8 mouse cellular contexts compared by ENCODE assay signal in genomic region chr2:117122701-117123337, GRCm38 (mm10). TPM values are rescaled to one million over a fixed set of nuclear protein-coding genes. Genes with fewer than 3 reads are reported as not detected.
DNase-seq lines count a peak whose midpoint lies in the region; ATAC-seq and TF ChIP-seq lines count a peak whose summit lies in the region.

No protein-coding gene starts in this region.

- ATAC-seq in inflammation-experienced regulatory T-cells, adult 6 months: peak; percentile 66
- no peak for ATAC-seq in limb, embryonic 11.5 days (ENCODE audit: insufficient number of reproducible peaks, low FRiP score, low TSS enrichment, low read depth)
- peak; percentile 41 for ATAC-seq in midbrain, embryonic 12.5 days (ENCODE audit: low FRiP score, low read depth)

- H3K9me3 ChIP-seq in limb, embryonic 11.5 days (ENCODE audit: control insufficient read depth, low read length): no peaks in the 10 kb centered on the region
- H3K9me3 ChIP-seq in midbrain, embryonic 12.5 days: no peaks in the 10 kb centered on the region

- no peak for TF ChIP-seq CTCF in spleen, adult 2 months (IDR thresholded peaks at IDR 0.05; ENCODE audit: extremely low read depth, insufficient read depth, insufficient read length, insufficient replicate concordance)

- peak; percentile 30 for DNase-seq in urinary bladder, postnatal 14 days (ENCODE audit: low spot score)
- no peak for DNase-seq in urinary bladder, postnatal 10 days (ENCODE audit: low spot score)
- peak; percentile 83 for DNase-seq in cerebellum, adult 9-10 months
- peak; percentile 57 for DNase-seq in forelimb bud, embryonic 11.5 days (ENCODE audit: low read depth, low spot score)
- peak; percentile 55 for DNase-seq in limb, embryonic 11.5 days (ENCODE audit: low spot score)
- peak; percentile 54 to 57 for DNase-seq in spleen, adult 2 months (ENCODE audit: low read depth in 1 of 2, low spot score in 2 of 2)

- no peaks in the 10 kb centered on the region for H3K27me3 ChIP-seq in limb, embryonic 11.5 days (ENCODE audit: control insufficient read depth, insufficient read depth, low read length)
- 0 out of 2 replicates have a peak, but pooled peaks cover 7% of the 10 kb centered on the region for H3K27me3 ChIP-seq in midbrain, embryonic 12.5 days
- H3K27me3 ChIP-seq in spleen, adult 2 months (ENCODE audit: control insufficient read depth, insufficient read depth, low read length): peaks cover 2% of the 10 kb centered on the region; the same call in 1 of the 2 replicates

- no peak for TF ChIP-seq POLR2A in spleen, adult 2 months (IDR thresholded peaks at IDR 0.05; ENCODE audit: low read depth, low read length)

- H3K27ac ChIP-seq in limb, embryonic 11.5 days (replicated peaks; ENCODE audit: low read depth, low read length): no peak overlapping the region
- H3K27ac ChIP-seq in midbrain, embryonic 12.5 days (replicated peaks): no peak overlapping the region
- H3K27ac ChIP-seq in spleen, adult 2 months (ENCODE audit: insufficient read depth, low read length): no peak overlapping the region

- H3K4me3 ChIP-seq in limb, embryonic 11.5 days (ENCODE audit: low read depth, low read length): peak overlapping the region; percentile 76
- H3K4me3 ChIP-seq in midbrain, embryonic 12.5 days: peak overlapping the region; percentile 91
- peak overlapping the region; percentile 46 for H3K4me3 ChIP-seq in spleen, adult 2 months (ENCODE audit: extremely low read depth, insufficient read depth, insufficient read length)

- peak overlapping the region; percentile 55 for H3K4me2 ChIP-seq in limb, embryonic 11.5 days (ENCODE audit: low read depth, severe bottlenecking)
- peak overlapping the region; percentile 76 for H3K4me2 ChIP-seq in midbrain, embryonic 12.5 days (replicated peaks)

- H3K4me1 ChIP-seq in limb, embryonic 11.5 days (ENCODE audit: control insufficient read depth, insufficient read depth, low read length): 0 out of 2 replicates have a peak, but pooled peaks cover 9% of the 10 kb centered on the region
- H3K4me1 ChIP-seq in midbrain, embryonic 12.5 days: peaks cover 18% of the 10 kb centered on the region
- no peaks in the 10 kb centered on the region for H3K4me1 ChIP-seq in spleen, adult 2 months (ENCODE audit: control insufficient read depth, insufficient read depth, insufficient read length)

- peak overlapping the region; percentile 98 for H3K9ac ChIP-seq in limb, embryonic 11.5 days (ENCODE audit: low read length)
- peak overlapping the region; percentile 97 for H3K9ac ChIP-seq in midbrain, embryonic 12.5 days (replicated peaks)

- H3K36me3 ChIP-seq in limb, embryonic 11.5 days (ENCODE audit: control insufficient read depth, insufficient read depth, low read length): no peaks in the 10 kb centered on the region
- H3K36me3 ChIP-seq in midbrain, embryonic 12.5 days: no peaks in the 10 kb centered on the region; the same call in 1 of the 2 replicates
- H3K36me3 ChIP-seq in spleen, adult 2 months (ENCODE audit: control insufficient read depth, insufficient read depth, low read length): no peaks in the 10 kb centered on the region

- WGBS in limb, embryonic 11.5 days: 9% methylated on average over 17 of the region's 17 CpGs
- 13% methylated on average over 17 of the region's 17 CpGs for WGBS in midbrain, embryonic 12.5 days
- WGBS in spleen, adult 2 months: under 1% methylated on average over 17 of the region's 17 CpGs

RNA-seq across cellular contexts. Expression of gene Spred1, which starts 1.6 kb away (rescaled TPM):
- 1 to 10 TPM; 1.6 to 1.7 (median 1.6) TPM for polyA plus RNA-seq in inflammation-experienced regulatory T-cells, adult 6 months (2017; shearing (Covaris generic))
- polyA plus RNA-seq in limb, embryonic 11.5 days (2014; fragmentation: Nextera tagmentation; extraction: Ambion mirVana): 22.2 and 24.6 TPM in 2 replicates
- polyA plus RNA-seq in midbrain, embryonic 12.5 days (2016; fragmentation: Nextera tagmentation; extraction: Ambion mirVana): 17.8 and 21.7 TPM in 2 replicates
- 2.2 and 2.9 TPM in 2 replicates for polyA plus RNA-seq in spleen, adult 2 months (2012; rRNA removed)
